Comparison of ENCODE assay signal across 26 mouse cellular contexts in the genomic region with DNA sequence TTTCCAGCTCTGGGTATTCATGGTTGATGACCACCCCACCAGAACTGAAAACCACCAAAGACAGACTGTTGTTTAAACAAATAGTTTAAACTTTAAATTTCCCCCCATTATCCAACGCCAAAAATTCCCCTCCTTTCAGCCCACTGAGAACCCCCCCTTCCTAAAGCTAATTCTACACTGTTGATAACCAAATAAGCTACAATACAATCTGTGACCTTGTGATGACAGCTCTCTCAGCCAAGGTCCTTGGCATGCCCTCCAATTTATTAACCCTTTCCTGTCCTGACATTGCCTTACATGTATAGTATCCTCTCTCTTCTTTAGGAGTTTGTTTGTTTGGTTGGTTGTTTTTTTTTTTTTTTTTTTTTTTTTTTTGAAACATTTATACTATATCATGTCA.
A peak's percentile ranks its signal among the peaks of the same experiment; 100 is the strongest.
DNase-seq lines count a peak whose midpoint lies in the region; ATAC-seq and TF ChIP-seq lines count a peak whose summit lies in the region.
"Had no signal": no experiment of that assay in that cellular context is flagged by ENCODE, and none has a peak within 500 bp of the region (broad histone marks: within the 10 kb centered on the region; RNA-seq: fewer than 3 reads in every experiment).

No protein-coding gene starts in this region.

- no peaks in the 10 kb centered on the region for H3K27me3 ChIP-seq in heart, embryonic 13.5 days (replicated peaks)
- H3K27me3 ChIP-seq in heart, postnatal 0 days (ENCODE audit: control insufficient read depth, insufficient read depth, low read length): no peaks in the 10 kb centered on the region
- H3K27me3 ChIP-seq in midbrain, embryonic 11.5 days (ENCODE audit: control insufficient read depth, insufficient read depth, low read length): no peaks in the 10 kb centered on the region
- no peaks in the 10 kb centered on the region for H3K27me3 ChIP-seq in midbrain, postnatal 0 days (ENCODE audit: insufficient read depth, low read length)
- H3K27me3 ChIP-seq: embryonic facial prominence, embryonic 15.5 days; forebrain, embryonic 15.5 days; hindbrain, embryonic 12.5 days had no signal

- H3K9ac ChIP-seq in heart, embryonic 13.5 days: no peak overlapping the region
- H3K9ac ChIP-seq in heart, postnatal 0 days (replicated peaks; ENCODE audit: low read depth, low read length): no peak overlapping the region
- no peak overlapping the region for H3K9ac ChIP-seq in midbrain, embryonic 11.5 days (ENCODE audit: low read length)
- H3K9ac ChIP-seq in midbrain, postnatal 0 days (replicated peaks; ENCODE audit: low read length, poor library complexity, severe bottlenecking): no peak overlapping the region
- H3K9ac ChIP-seq: embryonic facial prominence, embryonic 15.5 days; forebrain, embryonic 15.5 days; hindbrain, embryonic 12.5 days had no signal

- H3K4me2 ChIP-seq in heart, embryonic 13.5 days: peak overlapping the region; percentile 20; the same call in 1 of the 2 replicates
- H3K4me2 ChIP-seq in heart, postnatal 0 days (ENCODE audit: low read depth, low read length): no peak overlapping the region
- H3K4me2 ChIP-seq in midbrain, embryonic 11.5 days: no peak overlapping the region
- H3K4me2 ChIP-seq in midbrain, postnatal 0 days (ENCODE audit: low read depth, low read length, poor library complexity, severe bottlenecking): no peak overlapping the region
- H3K4me2 ChIP-seq: embryonic facial prominence, embryonic 15.5 days; forebrain, embryonic 15.5 days; hindbrain, embryonic 12.5 days had no signal

- H3K9me3 ChIP-seq in heart, embryonic 13.5 days: no peaks in the 10 kb centered on the region
- H3K9me3 ChIP-seq in heart, postnatal 0 days (replicated peaks; ENCODE audit: control insufficient read depth, low read length): no peaks in the 10 kb centered on the region
- no peaks in the 10 kb centered on the region for H3K9me3 ChIP-seq in midbrain, embryonic 11.5 days (ENCODE audit: control insufficient read depth, low read length)
- no peaks in the 10 kb centered on the region for H3K9me3 ChIP-seq in midbrain, postnatal 0 days (ENCODE audit: low read length)
- H3K9me3 ChIP-seq: embryonic facial prominence, embryonic 15.5 days; forebrain, embryonic 10.5 days; forebrain, embryonic 15.5 days; hindbrain, embryonic 12.5 days had no signal

- ATAC-seq in heart, embryonic 13.5 days (ENCODE audit: extremely low read depth, insufficient number of reproducible peaks, low FRiP score, low TSS enrichment): 0 out of 2 replicates have a peak, but pooled peaks have one; percentile 59
- ATAC-seq in heart, postnatal 0 days (ENCODE audit: insufficient read depth, low read depth): peak; percentile 88
- ATAC-seq in midbrain, embryonic 11.5 days (ENCODE audit: low FRiP score): no peak
- ATAC-seq in midbrain, postnatal 0 days (ENCODE audit: low FRiP score): no peak
- ATAC-seq: CD4-positive, CD25-positive, alpha-beta regulatory T cell, adult 4 months; forebrain, embryonic 15.5 days; hindbrain, embryonic 16.5 days; inflammation-experienced regulatory T-cells, adult 6 months; intestine, postnatal 0 days had no signal

- H3K27ac ChIP-seq in heart, embryonic 13.5 days (replicated peaks): no peak overlapping the region; the same call in 1 of the 2 replicates
- peak overlapping the region; percentile 60; the same call in 1 of the 2 replicates for H3K27ac ChIP-seq in heart, postnatal 0 days (ENCODE audit: low read depth)
- no peak overlapping the region for H3K27ac ChIP-seq in midbrain, embryonic 11.5 days (ENCODE audit: low read depth, low read length)
- H3K27ac ChIP-seq in midbrain, postnatal 0 days (ENCODE audit: low read depth, low read length): no peak overlapping the region
- H3K27ac ChIP-seq: embryonic facial prominence, embryonic 15.5 days; forebrain, embryonic 10.5 days; forebrain, embryonic 15.5 days; hindbrain, embryonic 12.5 days had no signal

- no peak for TF ChIP-seq EP300 in heart, postnatal 0 days (IDR thresholded peaks at IDR 0.05; ENCODE audit: low read depth)

- no peak overlapping the region for H3K4me3 ChIP-seq in heart, embryonic 13.5 days
- H3K4me3 ChIP-seq in heart, postnatal 0 days (ENCODE audit: low read depth, low read length): no peak overlapping the region
- H3K4me3 ChIP-seq in midbrain, embryonic 11.5 days (ENCODE audit: low read depth, low read length): no peak overlapping the region
- H3K4me3 ChIP-seq in midbrain, postnatal 0 days (ENCODE audit: low read depth, low read length): no peak overlapping the region
- H3K4me3 ChIP-seq: embryonic facial prominence, embryonic 15.5 days; erythroblast, embryonic 14.5 days; forebrain, embryonic 10.5 days; forebrain, embryonic 15.5 days; hindbrain, embryonic 12.5 days had no signal

- TF ChIP-seq CTCF in heart, postnatal 0 days (IDR thresholded peaks at IDR 0.05; ENCODE audit: low read depth): no peak
- TF ChIP-seq CTCF in midbrain, postnatal 0 days (IDR thresholded peaks at IDR 0.05): no peak

- no peaks in the 10 kb centered on the region for H3K36me3 ChIP-seq in heart, embryonic 13.5 days
- no peaks in the 10 kb centered on the region for H3K36me3 ChIP-seq in heart, postnatal 0 days (replicated peaks; ENCODE audit: control insufficient read depth, insufficient read depth, low read length)
- no peaks in the 10 kb centered on the region for H3K36me3 ChIP-seq in midbrain, embryonic 11.5 days (ENCODE audit: control insufficient read depth, insufficient read depth, low read length)
- H3K36me3 ChIP-seq in midbrain, postnatal 0 days (ENCODE audit: insufficient read depth, low read length): no peaks in the 10 kb centered on the region
- H3K36me3 ChIP-seq: embryonic facial prominence, embryonic 15.5 days; forebrain, embryonic 10.5 days; forebrain, embryonic 15.5 days; G1E; hindbrain, embryonic 12.5 days had no signal

- peak; percentile 3 to 4 for DNase-seq in cerebellum, postnatal 10 days
- no peak for DNase-seq in cerebellum, adult 9-10 months
- DNase-seq in heart, postnatal 25 days (ENCODE audit: low spot score): no peak
- peak; percentile 60 for DNase-seq in heart, postnatal 0 days (ENCODE audit: low spot score)
- no peak for DNase-seq in heart, postnatal 14 days
- peak; percentile 77 for DNase-seq in midbrain, embryonic 11.5 days (ENCODE audit: low spot score, missing footprints)
- DNase-seq in midbrain, postnatal 0 days (ENCODE audit: low spot score): no peak
- DNase-seq: adrenal gland, adult 8-10 months; adrenal gland, postnatal 36 days; B cell, adult 2 months; cerebellum, adult 11 months; cerebellum, adult 8-10 months; cerebellum, postnatal 36 days; gastrocnemius, postnatal 10 days; kidney, adult 8-10 months had no signal

- intact Hi-C loops in heart, postnatal 25 days (cut with DNase I): no loop called here
- intact Hi-C loops in heart, postnatal 14 days (cut with DNase I): no loop called here

- peaks cover 9% of the 10 kb centered on the region for H3K4me1 ChIP-seq in heart, embryonic 13.5 days
- no peaks in the 10 kb centered on the region for H3K4me1 ChIP-seq in heart, postnatal 0 days (ENCODE audit: control insufficient read depth, insufficient read depth)
- H3K4me1 ChIP-seq in midbrain, embryonic 11.5 days (ENCODE audit: control insufficient read depth, insufficient read depth, low read length): no peaks in the 10 kb centered on the region
- no peaks in the 10 kb centered on the region for H3K4me1 ChIP-seq in midbrain, postnatal 0 days (ENCODE audit: insufficient read depth, low read length)
- H3K4me1 ChIP-seq: embryonic facial prominence, embryonic 15.5 days; forebrain, embryonic 10.5 days; forebrain, embryonic 15.5 days; hindbrain, embryonic 12.5 days had no signal

- 10% methylated on average over 1 of the region's 1 CpGs for WGBS in heart, embryonic 13.5 days
- WGBS in heart, postnatal 0 days: 10% methylated on average over 1 of the region's 1 CpGs
- 70% methylated on average over 1 of the region's 1 CpGs for WGBS in midbrain, embryonic 11.5 days
- 64% methylated on average over 1 of the region's 1 CpGs for WGBS in midbrain, postnatal 0 days

Comparison
In these comparisons a context has a peak if more than half of its experiments do, and no peak if none do; other contexts are left out.
1. DNase-seq: peak in cerebellum, postnatal 10 days (2 of 2), heart, postnatal 0 days (single experiment) and midbrain, embryonic 11.5 days (single experiment); none in cerebellum, adult 9-10 months (single experiment), heart, postnatal 25 days (single experiment), heart, postnatal 14 days (0 of 2) and midbrain, postnatal 0 days (single experiment).
2. ATAC-seq: peak in heart, embryonic 13.5 days (single experiment) and heart, postnatal 0 days (single experiment); none in midbrain, embryonic 11.5 days (single experiment) and midbrain, postnatal 0 days (single experiment).